Mouse (Mus musculus) T-cell, adult 2 months (primary cell): ENCODE measurements around the gene Dao.
A peak's percentile ranks its signal among the peaks of the same experiment; 100 is the strongest.

Experiments used
- DNase-seq: peaks from one replicate; pipeline ENCODE4 v3.0.0; 2022; ENCODE audit warnings: low spot score

The Dao gene

DNA sequence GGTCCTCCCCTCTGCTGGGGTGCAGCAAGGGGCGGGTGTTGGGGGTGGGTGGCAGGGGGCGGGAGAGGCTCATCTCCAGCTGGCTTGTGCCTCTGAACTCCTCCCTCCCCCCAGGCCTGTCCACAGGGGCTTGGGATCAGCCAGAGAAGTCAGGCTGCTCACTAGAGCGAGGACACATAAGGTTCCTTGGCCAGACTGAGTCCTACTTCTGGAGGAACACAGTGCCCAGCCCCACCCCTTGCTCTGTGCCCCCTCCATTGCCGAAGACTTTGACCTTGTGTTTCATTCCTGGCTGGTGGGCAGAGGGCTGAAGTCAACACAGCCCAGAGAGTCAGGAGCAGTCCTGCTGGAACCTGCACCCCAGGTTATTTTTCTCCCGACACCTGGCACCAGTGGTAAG, at the start of gene Dao:
Gene Dao (plus strand): TSS at position 162 of the 400 bp plus-strand sequence.
- no peak for DNase-seq

DNA sequence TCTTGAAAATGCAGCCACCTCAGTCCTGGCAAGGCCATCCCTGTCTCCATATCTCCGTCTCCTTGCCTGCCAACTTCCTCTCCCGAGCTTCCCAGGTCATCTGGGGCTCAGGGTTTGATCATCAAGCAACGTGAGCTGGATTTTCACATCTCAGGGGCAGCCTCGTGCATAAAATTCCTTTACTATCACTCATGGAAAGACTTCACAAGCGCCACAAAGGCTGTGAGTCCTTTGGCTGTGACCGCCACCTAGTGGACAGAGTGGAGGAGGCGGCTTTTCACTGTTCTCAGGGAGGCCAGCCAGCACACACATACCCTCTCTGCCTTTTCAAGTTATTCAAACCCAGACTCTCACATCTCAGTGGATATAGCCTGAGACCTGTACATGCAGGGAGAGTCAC, 49.1 kb upstream of the Dao start:
- peak; percentile 64 for DNase-seq

DNA sequence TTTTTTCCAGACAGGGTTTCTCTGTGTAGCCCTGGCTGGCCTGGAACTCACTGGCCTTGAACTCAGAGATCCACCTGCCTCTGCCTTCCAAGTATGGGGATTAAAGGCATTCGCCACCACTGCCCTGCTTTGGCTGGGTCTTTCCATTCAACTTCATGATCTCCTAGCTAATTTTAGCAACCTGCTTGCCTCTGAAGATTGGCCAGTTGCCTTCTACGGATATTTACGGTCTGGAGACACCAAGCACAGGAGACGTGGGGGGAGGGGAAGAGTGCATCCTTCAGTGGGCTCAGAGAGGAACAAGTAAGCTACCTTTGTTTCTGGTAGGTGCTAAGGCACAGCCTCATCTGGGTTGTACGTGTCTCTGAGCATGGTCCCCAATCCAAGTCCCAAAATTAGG, 48.2 kb upstream of the Dao start:
- no peak for DNase-seq

DNA sequence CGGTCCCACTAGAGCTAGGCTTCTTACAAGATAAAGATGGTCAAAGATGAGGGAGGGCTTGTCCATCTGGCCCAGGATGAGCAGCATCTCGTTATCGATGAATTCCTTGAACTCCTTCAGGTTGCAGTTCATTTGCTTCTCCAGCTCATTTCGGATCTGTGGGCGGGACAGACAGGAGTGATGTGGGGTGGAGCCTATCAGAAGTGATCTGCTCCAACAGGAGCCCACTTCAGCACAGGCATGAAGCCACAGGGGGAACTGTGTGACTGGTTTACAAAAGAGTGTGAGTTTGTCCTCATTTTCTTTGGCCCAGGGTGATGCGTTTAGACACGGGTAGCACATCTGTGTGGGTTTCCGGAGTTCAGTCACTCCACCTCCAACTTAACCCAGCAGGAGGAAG, 47.8 kb upstream of the Dao start:
- no peak for DNase-seq

DNA sequence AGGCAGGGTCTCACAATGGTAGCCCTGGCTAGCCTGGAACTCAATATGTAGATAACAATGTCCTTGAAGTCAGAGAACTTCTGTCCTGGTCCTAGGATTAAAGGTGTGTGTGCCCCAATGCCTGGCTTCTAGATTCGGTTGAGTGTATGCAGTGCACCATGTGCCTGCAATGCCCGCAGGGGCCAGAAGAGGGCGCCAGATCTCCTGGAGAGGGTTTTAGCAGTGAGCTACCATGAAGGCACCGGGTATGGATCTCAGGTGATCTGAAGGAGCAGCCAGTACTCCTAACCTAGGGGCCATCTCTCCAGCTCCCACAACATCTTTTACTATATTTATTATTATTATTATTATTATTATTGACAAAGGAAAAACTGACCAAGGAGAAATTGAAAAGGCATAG, 47.0 kb upstream of the Dao start:
- DNase-seq = peak; percentile 75

DNA sequence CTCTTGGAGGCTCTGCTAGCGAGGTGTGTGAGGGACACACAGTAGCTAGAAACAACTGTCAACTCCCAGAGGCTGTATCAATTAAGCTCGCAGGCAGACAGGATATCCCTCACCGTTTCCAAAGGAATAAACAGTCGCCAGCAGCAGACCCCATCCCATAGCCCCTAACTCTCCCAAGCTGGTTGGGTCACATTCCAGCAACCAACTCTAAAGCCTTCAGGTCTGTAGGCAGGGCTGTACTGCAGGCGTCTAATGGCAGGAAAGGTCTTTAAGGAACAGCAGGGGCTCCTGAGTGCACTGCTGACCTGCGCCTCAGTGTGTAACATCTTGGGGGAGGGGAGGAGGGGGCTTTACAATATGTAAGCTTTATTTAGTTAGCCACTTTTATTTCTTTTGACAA, 44.5 kb upstream of the Dao start:
- DNase-seq = no peak

DNA sequence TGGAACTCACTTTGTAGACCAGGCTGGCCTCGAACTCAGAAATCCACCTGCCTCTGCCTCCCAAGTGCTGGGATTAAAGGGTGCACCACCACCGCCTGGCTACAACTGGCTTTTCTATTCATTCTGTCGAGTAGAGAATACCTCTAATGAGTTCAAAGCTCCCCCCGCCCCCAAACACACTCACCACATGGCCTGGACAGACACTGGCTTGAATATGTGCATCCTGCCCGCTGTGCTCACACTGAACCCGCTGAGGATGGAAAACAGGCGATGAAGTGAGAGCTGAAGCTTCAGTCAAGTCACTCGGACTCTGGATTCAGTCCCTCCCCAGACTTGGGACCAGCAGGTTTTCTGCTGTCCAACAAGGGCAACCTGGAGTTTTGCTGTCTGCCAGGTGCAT, 43.1 kb upstream of the Dao start:
- no peak for DNase-seq

DNA sequence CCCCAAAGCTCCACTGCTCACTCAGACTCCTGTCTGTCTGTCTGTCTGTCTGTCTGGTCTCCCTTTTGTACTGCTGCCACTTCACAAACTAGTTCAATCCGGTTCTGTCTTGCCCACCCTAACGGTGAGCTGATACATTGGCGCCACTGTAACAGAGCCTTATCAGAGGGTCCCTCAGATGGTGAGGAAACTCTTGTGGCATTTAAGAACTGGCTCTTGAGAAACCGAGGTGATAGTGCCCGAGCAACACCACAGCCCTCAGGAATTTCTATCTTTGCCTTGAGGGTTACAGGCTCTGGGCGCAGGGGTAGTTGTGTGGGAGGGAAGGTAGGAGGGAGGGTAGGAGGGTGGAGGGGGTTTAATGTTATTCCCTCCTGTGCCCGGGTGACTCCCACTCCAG, 41.7 kb upstream of the Dao start:
- DNase-seq = no peak

DNA sequence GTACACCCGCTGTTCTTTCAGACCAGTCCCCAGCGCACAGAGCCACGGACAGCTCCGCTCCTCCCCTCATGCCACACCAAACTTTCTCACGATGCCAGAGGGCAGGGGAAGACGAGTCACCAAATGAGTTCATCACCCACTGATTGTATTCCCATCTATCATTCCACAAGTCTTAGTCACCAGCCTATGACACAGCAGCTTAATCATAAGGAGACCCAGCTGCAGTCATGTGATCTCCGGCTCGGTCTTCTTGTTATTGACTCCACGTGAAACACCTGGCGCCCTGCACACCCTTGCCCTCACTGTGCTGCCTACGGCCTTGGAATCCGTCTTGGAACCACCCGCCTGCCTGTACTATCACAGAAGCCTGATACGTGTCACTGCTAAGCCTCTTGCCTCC, 38.5 kb upstream of the Dao start:
- no peak for DNase-seq

DNA sequence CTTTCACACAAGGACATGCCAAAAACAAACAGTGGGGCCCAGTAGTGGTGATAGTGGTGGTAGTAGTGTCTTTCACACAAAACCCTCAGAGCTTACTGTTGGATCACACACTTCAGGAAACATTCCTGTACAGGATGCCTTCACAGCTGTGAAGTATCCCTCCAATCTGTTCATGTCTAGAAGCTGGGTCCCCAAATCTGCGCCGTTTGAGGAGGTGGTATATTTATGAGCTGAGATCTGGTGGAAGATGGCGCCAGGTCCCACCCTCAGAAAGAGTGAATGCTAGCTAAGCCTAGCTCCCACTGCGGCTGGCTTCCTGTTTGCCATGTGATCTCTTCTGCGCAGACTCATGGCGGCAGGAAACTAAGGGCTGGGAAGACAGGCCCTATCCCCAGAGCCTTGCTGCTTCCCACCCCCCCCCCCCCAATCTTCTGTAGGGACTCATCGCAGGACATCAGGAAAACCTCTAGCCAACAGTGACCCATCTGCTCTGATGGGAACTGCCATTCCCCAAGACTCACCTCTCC, 37.8 kb upstream of the Dao start:
- no peak for DNase-seq

DNA sequence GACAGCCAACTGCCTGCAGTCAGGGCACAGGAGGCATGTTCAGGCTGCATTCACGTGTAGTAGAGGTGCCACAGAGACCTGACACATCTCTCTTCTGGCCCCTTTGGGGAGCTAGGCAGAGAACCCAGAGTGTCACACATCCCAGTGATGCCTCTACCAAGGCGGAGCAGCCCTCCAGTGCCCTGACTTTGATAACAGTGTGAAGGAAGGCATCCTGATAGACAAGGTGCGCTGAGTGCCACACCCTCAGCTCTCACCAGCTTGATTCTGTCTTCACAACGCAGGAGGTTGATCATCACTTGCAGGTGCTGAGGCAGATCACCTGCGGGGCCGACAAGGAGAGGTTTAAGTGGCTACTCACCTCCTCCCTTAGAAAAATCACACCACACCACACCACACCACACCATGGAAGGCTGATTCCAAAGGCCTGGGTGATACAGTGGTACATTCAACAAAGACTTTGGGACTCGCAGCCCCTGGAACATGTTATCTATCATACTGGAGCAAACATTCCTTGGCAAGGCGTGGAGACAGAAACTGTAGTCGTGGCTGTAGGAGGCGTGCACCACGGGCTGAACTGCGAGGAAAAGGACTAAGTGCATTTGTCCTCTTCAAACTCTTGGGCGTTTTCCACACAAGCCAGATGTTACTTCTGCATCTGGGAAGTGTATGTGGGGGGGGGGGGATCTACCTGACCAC, 36.9 kb upstream of the Dao start:
- no peak for DNase-seq

DNA sequence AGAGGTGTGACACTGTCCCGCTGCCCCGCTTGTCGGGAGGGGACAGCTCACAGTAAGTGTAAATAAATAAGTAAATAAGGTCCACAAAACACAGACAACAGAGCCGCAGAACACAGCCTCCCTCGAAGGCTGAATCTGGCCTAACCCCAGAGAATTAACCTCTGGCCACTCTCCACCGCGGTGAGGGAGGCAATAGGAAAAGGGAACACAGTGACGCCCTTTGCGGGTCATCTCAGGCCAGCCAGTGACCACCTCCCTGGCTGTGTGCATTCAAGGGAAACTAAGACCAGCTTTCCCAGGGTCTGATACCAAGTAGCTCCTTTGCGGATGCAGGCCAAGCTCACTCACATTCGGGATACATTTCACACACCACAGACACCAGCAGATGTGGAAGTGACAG, 35.1 kb upstream of the Dao start:
- DNase-seq = no peak

DNA sequence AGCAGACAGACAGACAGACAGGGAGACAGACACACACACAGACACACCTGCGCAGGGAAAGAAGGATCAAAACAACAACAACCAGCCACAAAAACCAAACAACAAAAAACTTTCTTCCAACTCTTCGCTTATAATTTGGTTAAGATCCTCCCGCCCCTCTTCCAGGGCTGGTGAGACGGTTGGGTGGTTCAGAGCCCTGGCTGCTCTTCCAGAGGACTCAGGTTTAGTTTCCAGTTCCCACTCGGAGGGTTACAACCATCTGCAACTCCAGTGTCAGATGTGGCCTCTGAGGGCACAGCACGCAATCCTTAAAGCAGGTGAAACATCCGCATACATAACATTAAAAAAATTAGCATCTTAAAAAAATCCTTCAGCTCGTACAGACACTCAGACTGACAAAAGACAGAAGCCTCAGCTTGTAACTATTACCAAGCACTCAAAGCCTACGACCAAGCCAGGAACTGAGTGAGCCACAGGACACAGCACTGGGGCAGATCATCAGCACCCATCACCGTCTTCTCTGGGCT, 32.0 kb upstream of the Dao start:
- DNase-seq = no peak

DNA sequence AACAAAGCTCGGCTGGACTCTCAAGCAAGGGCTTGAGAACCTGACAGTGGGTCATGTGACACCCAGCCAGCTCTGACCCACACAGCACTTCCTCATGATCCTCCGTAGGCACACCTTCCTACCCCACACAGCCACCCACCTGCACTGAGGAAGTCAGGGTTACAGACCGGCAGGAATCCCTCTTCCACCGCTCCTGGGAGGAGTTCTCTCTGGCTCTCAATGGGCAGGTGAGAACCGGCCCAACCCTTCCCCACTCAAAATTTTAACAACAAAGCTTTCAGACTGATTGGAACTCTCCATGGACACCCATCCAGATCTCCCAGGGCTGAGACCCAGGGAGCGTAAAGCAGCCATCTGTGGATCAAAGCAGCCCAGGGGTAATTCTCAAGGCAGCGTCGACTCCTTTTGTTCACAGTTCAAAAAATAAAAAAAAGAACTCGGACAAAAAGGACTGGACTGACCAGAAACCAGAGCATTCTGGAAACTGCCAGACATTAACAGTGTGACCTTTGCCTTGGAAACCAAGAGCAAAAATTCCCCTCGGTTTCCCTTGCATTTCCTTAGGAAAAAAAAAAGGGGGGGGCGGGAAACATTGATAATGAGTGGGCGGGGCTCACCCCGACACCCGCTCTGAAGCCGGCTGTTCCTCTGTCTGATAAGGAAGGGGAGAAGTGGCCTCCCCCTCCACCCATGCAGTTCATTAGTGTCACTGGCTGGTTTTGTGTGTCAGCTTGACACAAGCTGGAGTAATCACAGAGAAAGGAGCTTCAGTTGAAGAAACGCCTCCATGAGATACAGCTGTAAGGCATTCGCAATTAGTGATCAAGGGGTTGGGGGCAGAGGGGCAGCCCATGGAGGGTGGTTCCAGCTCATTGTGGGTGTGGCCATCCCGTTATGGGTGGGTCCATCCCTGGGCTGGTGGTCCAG, 30.7 kb upstream of the Dao start:
- no peak for DNase-seq

DNA sequence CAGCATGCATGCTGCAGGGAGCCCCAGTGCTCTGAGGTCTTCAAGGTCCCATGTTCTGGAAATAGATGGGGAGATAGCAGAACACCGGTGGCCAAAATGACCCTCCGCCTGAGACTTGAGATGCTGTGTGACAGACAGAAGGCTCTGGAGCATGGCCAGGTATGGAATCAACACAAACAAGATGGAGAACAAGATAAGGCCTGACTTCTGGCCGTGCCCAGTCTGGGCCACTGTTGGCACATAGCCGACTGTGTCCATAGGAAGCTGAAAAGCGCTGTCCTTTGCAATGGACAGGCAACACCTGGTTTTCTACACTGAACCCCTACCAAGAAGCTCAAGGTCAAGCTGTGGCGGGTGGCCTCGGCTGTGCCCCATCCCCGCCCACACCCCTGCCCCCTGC, 29.7 kb upstream of the Dao start:
- DNase-seq = no peak

DNA sequence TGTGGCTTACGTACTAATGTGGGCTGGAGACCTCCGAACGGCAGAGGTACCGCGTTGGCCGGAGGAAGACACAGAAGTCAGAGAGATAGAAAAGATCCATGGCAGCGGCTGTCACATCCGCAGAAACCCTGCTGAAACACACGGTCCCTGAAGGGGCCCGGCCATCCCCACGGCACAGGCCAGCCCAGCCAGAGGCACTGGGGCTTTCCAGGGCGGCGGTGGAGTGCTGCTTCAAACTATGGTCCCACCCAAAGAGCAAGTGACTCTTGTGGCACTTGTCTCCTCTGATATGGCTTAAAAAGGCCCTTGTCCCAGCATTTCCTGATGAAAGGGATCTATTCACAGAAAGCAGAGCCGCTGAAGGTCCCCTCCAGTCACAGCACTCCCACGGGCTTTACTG, 28.9 kb upstream of the Dao start:
- DNase-seq = no peak

DNA sequence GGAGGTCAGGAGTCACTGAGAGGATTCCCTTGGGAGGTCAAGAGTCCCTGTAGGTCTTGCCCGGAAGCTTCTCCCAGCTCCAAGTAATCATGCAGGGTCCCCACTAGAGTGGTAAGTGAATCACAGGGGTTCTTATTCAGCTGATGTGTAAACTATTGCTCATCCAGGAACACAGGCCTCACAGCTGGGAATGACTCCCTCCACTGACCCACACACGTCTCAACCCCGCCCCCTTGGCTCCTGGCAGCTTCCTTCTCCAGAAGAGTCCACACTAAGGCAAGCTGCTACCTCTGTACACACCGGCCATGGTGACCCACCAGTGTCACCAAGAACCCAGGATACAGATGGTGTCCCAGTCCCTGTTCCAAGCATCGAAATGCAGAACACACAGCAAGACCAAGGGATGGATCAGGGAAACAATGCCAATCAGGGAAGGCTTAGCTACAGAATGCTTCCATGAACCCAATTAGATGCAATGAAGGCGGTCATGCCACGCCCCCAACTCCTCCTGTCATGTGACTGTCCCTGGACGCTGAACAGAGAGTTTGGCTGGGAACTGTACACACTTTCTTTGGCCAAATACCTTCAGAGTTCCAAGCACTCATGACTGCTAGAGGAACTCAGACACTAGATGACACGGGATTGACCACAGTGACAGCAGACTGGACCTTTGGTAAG, 27.8 kb upstream of the Dao start:
- no peak for DNase-seq

DNA sequence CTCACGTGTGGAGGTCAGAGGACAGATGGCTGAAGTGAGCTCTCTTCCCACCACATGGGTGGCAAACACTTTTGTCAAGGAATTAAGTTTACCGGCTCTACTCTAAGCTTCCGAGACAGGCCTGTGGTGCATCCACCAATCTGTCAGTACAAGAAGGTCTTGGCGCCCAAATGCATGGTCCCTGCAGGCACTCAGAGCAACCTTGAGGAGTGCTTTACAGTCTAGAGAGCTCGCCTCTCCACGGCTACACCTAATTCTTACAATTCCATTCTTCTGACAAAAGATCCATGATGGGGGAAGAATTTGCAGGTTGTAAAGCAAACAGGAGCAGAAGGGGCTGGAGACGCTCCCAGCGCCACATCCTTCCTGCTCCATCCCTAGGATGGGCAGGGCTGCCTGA, 26.9 kb upstream of the Dao start:
- no peak for DNase-seq

DNA sequence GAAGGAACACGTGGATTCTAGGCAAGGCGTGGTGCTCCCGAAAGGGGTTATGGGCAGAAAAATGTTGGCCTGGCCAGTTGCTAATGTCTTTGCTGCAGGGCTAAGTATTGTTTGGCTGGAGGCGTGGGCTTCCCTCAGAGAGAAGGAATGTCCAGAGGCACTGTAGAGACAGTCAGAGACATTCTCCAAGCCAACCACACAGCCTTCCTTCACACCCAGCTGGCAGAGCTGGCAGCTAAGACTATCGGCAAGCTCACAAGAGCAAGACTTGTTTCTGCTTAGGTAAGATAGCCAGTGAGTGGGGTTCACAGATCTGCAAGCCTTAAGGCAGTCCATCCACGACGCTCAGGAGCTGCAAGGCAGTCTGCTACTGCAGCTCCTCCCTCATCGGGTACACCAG, 26.2 kb upstream of the Dao start:
- DNase-seq = no peak

DNA sequence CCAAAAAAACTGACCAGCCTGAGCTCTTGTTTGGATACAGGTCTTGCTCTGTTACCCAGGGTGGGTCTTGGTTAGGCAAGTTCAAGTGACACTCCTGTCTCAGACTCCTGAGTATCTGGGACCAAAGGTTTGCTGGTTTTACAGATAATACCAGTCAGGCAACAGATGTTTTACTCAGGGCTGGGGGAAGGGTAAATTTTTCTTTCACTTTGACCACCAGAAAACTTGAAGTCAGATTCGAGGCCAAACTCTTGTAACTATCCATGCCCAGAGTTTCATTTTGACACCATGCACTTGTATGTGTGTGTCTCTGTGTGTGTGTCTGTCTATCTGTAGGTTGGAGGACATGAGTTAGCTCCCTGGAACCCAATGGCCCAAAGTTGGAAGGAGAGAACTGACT, 23.0 kb upstream of the Dao start:
- no peak for DNase-seq

DNA sequence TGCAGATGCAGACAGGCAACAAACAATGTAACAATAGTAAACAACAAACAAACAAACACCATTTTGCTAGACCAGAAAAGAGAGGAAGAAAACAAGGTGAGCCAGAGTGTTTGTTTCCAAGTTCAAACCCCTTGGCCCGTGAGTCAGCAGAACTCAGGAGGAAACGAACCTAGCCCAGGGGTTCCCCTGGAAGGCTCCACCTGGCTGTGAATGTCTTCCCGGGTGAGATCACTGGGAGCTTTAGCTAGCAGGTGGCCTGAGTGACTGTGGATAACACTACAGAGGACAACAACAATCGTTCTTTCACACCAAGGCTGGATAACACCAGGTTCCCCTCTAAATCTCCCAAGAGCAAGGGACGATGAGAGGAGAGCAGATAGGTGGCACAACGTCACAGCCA, 22.3 kb upstream of the Dao start:
- no peak for DNase-seq

DNA sequence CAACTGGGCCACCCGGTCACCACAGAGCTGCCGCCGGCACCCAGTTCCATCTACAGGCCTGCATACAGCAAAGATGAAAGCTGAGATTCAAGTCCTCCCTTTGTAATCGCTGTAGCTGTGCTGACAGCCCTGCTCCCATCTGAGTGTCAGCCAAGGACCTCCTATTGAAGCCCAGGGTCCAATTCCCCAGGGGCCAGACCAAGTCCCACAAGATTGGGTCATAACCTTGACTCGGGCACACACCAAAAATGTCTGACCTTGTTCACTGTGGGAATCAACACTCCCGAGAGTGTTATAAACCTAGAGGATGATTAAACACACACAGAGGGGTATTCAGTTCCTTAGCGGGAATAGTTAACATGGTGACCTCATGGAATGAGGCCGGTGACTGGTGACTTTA, 21.7 kb upstream of the Dao start:
- no peak for DNase-seq

DNA sequence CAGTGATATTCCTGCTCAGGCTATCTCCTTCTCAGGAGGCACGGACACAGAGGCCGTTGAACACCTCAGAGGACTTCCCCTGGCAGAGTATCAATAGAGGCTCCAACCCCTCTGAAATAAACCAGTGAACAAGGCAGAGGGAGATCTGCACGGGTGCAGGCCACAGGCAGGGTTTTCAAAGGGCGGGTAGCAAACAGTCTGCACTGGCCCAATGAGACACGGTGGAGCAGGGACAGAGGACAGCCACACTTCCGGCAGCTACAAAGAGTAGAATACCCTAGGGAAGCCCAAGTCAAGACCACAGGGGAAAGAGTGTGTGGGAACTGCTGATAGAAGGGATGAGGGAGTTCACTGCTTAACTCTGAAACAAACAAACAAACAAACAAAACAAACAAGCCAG, 20.0 kb upstream of the Dao start:
- DNase-seq = no peak
